Mouse (Mus musculus) heart, embryonic 16.5 days (tissue): ENCODE measurements around the gene Mchr1. TPM values are rescaled to one million over a fixed set of nuclear protein-coding genes. Genes with fewer than 3 reads are reported as not detected.

Source experiments
- ATAC-seq: fragments of 200-750 bp; cut with Nextera tagmentation; replicated peaks from 2 replicates; pipeline ENCODE4 v1.8.0; 2017; ENCODE audit warnings: moderate number of reproducible peaks; ENCODE audit not compliant: insufficient read depth, low FRiP score; ENCODE audit errors: extremely low read depth
- H3K27ac ChIP-seq: fragments of 300-500 bp; sonication (generic); 2 replicates; pipeline ENCODE4 v1.5.1; 2014; ENCODE audit warnings: mild to moderate bottlenecking, low read length, control low read depth, moderate library complexity
- H3K27me3 ChIP-seq: fragments of 300-500 bp; sonication (generic); 2 replicates; pipeline ENCODE4 v1.6.1; 2014; ENCODE audit warnings: low read length, mixed read lengths; ENCODE audit not compliant: control insufficient read depth, insufficient read depth
- H3K36me3 ChIP-seq: fragments of 300-500 bp; sonication (generic); 2 replicates; pipeline ENCODE4 v1.6.1; 2014; ENCODE audit not compliant: control insufficient read depth, insufficient read depth
- H3K4me1 ChIP-seq: fragments of 300-500 bp; sonication (generic); 2 replicates; pipeline ENCODE4 v1.6.1; 2014; ENCODE audit warnings: low read length, mixed read lengths; ENCODE audit not compliant: control insufficient read depth, insufficient read depth
- H3K4me2 ChIP-seq: fragments of 300-500 bp; sonication (generic); 2 replicates; pipeline ENCODE4 v1.6.1; 2014; ENCODE audit warnings: low read depth, mild to moderate bottlenecking, control low read depth, low read length
- H3K4me3 ChIP-seq: fragments of 300-500 bp; sonication (generic); 2 replicates; pipeline ENCODE4 v1.5.1; 2014; ENCODE audit warnings: mild to moderate bottlenecking, control low read depth, low read length
- H3K9ac ChIP-seq: fragments of 300-500 bp; sonication (generic); 2 replicates; pipeline ENCODE4 v1.6.1; 2014; ENCODE audit warnings: low read length, control low read depth
- H3K9me3 ChIP-seq: fragments of 300-500 bp; sonication (generic); replicated peaks from 2 replicates; pipeline ENCODE4 v1.6.1; 2016; ENCODE audit warnings: low read length; ENCODE audit not compliant: control insufficient read depth
- WGBS: fragments of 180-500 bp; shearing (Covaris S2); extraction: QIAGEN DNeasy Blood & Tissue Kit; methylation state at CpG from one replicate; pipeline ENCODE4 v1.1.7; 2014; 5-methylcytosine and 5-hydroxymethylcytosine counted together
- polyA plus RNA-seq: library from polyadenylated mRNA; unstranded; fragments of >200 nt; fragmentation: Nextera tagmentation; extraction: Ambion mirVana; gene quantifications from 2 replicates; pipeline ENCODE4 v1.2.1, GENCODE M21; 2015

Gene Mchr1
- polyA plus RNA-seq, 1 experiment from 2014 or later = 0.07 TPM

DNA sequence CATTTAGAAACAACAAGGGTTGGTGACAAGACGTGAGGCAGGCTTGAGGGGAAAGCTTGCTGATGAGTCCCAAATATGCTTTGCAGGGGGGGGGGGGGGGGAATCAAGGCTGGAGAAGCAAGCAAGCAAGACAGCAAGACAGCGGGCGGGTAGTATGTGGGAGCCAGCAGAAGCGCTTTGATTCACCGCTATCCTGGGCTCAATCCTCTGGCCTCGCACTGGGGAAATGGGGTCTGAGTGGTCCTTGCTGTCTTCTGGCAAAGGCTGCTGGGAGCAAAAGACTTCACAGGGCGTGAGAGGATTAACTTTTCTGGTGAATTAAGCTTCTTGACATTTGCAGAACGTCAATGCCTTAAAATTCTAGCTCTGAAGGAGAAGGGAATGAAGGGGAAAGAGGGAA, 763 bp downstream of the Mchr1 start:
- Histone ChIP-seq H3K27ac (no peak overlapping the region), H3K4me3 (peak overlapping the region; percentile 45), H3K4me1 (peaks cover 7% of the 10 kb centered on the region; the same call in 1 of the 2 replicates), H3K36me3 (no peaks in the 10 kb centered on the region), H3K9ac (no peak overlapping the region), H3K27me3 (peaks cover 24% of the 10 kb centered on the region), H3K9me3 (no peaks in the 10 kb centered on the region), H3K4me2 (peak overlapping the region; percentile 70)
- WGBS = 6% methylated on average over 8 of the region's 8 CpGs
- no peak for ATAC-seq

DNA sequence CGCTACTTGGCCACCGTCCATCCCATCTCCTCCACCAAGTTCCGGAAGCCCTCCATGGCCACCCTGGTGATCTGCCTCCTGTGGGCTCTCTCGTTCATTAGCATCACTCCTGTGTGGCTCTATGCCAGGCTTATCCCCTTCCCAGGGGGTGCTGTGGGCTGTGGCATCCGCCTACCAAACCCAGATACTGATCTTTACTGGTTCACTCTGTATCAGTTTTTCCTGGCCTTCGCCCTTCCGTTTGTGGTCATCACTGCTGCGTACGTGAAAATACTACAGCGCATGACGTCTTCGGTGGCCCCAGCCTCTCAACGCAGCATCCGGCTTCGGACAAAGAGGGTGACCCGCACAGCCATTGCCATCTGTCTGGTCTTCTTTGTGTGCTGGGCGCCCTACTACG, 2.2 kb downstream of the Mchr1 start:
- Histone ChIP-seq H3K4me1 (peaks cover 7% of the 10 kb centered on the region; the same call in 1 of the 2 replicates), H3K27ac (no peak overlapping the region), H3K9me3 (no peaks in the 10 kb centered on the region), H3K4me2 (no peak overlapping the region), H3K9ac (no peak overlapping the region), H3K27me3 (peaks cover 24% of the 10 kb centered on the region), H3K4me3 (no peak overlapping the region), H3K36me3 (no peaks in the 10 kb centered on the region)
- ATAC-seq = no peak
- 88% methylated on average over 18 of the region's 18 CpGs for WGBS

- ATAC-seq = no peak
- WGBS = 24% methylated on average over 7 of the region's 7 CpGs
- H3K9me3 ChIP-seq = peaks cover 2% of the 10 kb centered on the region; the same call in 1 of the 2 replicates
- peaks cover 18% of the 10 kb centered on the region for H3K27me3 ChIP-seq
- H3K27ac ChIP-seq = no peak overlapping the region
- no peaks in the 10 kb centered on the region for H3K36me3 ChIP-seq
- no peak overlapping the region for H3K9ac ChIP-seq
- no peak overlapping the region for H3K4me2 ChIP-seq
- H3K4me1 ChIP-seq = peaks cover 7% of the 10 kb centered on the region; the same call in 1 of the 2 replicates
- H3K4me3 ChIP-seq = no peak overlapping the region
These were observed 4.0 kb downstream of the Mchr1 start for GRCm38 (mm10) chr15:81239261-81239660.

GRCm38 (mm10) chr15:81239794-81240343, 4.6 kb downstream of the Mchr1 start:
- no peak overlapping the region for H3K9ac ChIP-seq
- no peak for ATAC-seq
- H3K27ac ChIP-seq = no peak overlapping the region
- H3K9me3 ChIP-seq = peaks cover 7% of the 10 kb centered on the region; the same call in 1 of the 2 replicates
- H3K27me3 ChIP-seq = peaks cover 14% of the 10 kb centered on the region
- no peaks in the 10 kb centered on the region for H3K36me3 ChIP-seq
- no peak overlapping the region for H3K4me2 ChIP-seq
- H3K4me1 ChIP-seq = peaks cover 7% of the 10 kb centered on the region; the same call in 1 of the 2 replicates
- H3K4me3 ChIP-seq = no peak overlapping the region
- 75% methylated on average over 13 of the region's 13 CpGs for WGBS

- H3K27me3 ChIP-seq = no peaks in the 10 kb centered on the region
- WGBS = 92% methylated on average over 3 of the region's 3 CpGs
- H3K9me3 ChIP-seq = peaks cover 7% of the 10 kb centered on the region; the same call in 1 of the 2 replicates
- ATAC-seq = no peak
- no peak overlapping the region for H3K9ac ChIP-seq
- peaks cover 13% of the 10 kb centered on the region for H3K4me1 ChIP-seq
- H3K27ac ChIP-seq = no peak overlapping the region; the same call in 1 of the 2 replicates
- H3K4me2 ChIP-seq = no peak overlapping the region; the same call in 1 of the 2 replicates
- H3K4me3 ChIP-seq = no peak overlapping the region
- H3K36me3 ChIP-seq = no peaks in the 10 kb centered on the region
These were observed 11.6 kb downstream of the Mchr1 start for GRCm38 (mm10) chr15:81246890-81247289.

- Histone ChIP-seq H3K4me1 (peaks cover 13% of the 10 kb centered on the region), H3K27me3 (no peaks in the 10 kb centered on the region), H3K9ac (no peak overlapping the region), H3K9me3 (peaks cover 7% of the 10 kb centered on the region; the same call in 1 of the 2 replicates), H3K4me2 (peak overlapping the region; percentile 48), H3K27ac (peak overlapping the region; percentile 55), H3K4me3 (0 out of 2 replicates have a peak overlapping the region, but pooled peaks have one; percentile 19), H3K36me3 (no peaks in the 10 kb centered on the region)
- ATAC-seq = peak; percentile 10; the same call in 1 of the 2 replicates
- WGBS = 23% methylated on average over 13 of the region's 13 CpGs
These were observed 12.5 kb downstream of the Mchr1 start for GRCm38 (mm10) chr15:81247583-81248340.

DNA sequence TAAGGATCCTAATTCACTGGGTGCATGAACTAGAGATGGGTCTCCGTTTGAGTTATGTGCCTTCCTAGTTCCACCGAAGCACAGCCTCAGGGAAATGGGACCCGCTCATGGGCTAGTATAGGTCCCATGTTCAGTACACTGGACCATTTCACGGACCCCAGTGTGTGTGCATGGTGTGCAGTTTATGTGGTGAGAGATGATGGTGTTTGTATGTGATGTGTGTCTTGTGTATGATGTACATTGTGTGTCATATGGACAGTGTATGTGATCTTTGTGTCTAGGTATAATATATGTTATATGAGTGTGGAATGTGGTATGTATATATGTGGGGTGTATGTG, 13.0 kb downstream of the Mchr1 start:
- no peaks in the 10 kb centered on the region for H3K36me3 ChIP-seq
- 71% methylated on average over 4 of the region's 4 CpGs for WGBS
- H3K9me3 ChIP-seq = peaks cover 7% of the 10 kb centered on the region; the same call in 1 of the 2 replicates
- no peak for ATAC-seq
- H3K4me2 ChIP-seq = peak overlapping the region; percentile 48
- no peaks in the 10 kb centered on the region for H3K27me3 ChIP-seq
- H3K27ac ChIP-seq = peak overlapping the region; percentile 55
- H3K4me1 ChIP-seq = peaks cover 13% of the 10 kb centered on the region
- no peak overlapping the region for H3K4me3 ChIP-seq
- no peak overlapping the region for H3K9ac ChIP-seq

DNA sequence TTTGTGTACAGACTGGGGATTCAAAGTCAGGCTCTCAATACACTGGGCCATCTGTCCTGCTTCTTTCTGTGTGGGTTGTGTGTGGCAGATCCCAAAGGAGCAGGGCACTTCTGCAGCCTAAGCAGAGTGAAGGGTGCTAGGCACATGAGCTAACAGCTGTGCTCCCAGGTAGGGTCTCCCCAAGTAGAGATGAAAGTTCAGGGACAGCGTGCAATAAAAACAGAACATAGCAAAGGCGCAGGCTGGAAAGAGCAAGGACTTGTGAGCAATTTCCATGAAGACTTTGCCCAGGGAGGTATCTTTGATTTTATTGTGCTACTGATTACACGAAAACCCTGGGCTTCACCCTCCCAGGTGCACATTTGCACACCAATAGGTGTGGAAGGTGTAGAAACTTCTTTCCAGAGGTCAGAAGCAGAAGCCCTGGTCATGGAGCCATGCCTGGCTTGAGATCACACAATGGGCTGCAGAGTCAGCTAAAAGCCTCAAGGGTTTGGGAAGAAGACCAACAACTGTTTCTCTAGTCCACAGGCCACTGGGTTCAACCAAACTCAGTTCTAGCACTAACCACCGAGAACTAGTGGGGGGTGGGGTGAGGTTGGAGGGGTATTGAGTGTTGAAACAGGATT, 13.8 kb downstream of the Mchr1 start:
- WGBS = 85% methylated on average over 4 of the region's 4 CpGs
- no peak overlapping the region for H3K4me3 ChIP-seq
- no peak for ATAC-seq
- H3K27ac ChIP-seq = no peak overlapping the region
- H3K4me1 ChIP-seq = peaks cover 13% of the 10 kb centered on the region
- no peaks in the 10 kb centered on the region for H3K36me3 ChIP-seq
- H3K27me3 ChIP-seq = no peaks in the 10 kb centered on the region
- H3K9ac ChIP-seq = no peak overlapping the region
- peaks cover 7% of the 10 kb centered on the region; the same call in 1 of the 2 replicates for H3K9me3 ChIP-seq
- no peak overlapping the region for H3K4me2 ChIP-seq
